Mouse (Mus musculus) myocyte (in vitro differentiated cells): Measurements from ENCODE around the gene 4932414N04Rik. TPM values are rescaled to one million over a fixed set of nuclear protein-coding genes. Genes with fewer than 3 reads are reported as not detected.
"Not testable (repeated sequence)": the region's sequence is repeated elsewhere in the genome, so short reads cannot be mapped to it uniquely, and the experiment has no call there.

ENCODE experiments used
- H3K27me3 ChIP-seq: one replicate; pipeline ENCODE4 v1.6.1; 2011; ENCODE audit not compliant: control insufficient read depth, insufficient read depth, insufficient read length
- H3K36me3 ChIP-seq: one replicate; pipeline ENCODE4 v1.6.1; 2011; ENCODE audit not compliant: control insufficient read depth, insufficient read depth
- H3K4me2 ChIP-seq: one replicate; pipeline ENCODE4 v1.6.1; 2011; ENCODE audit warnings: low read depth, control low read depth
- H3K4me3 ChIP-seq: one replicate; pipeline ENCODE4 v1.5.1; 2011; ENCODE audit warnings: mild to moderate bottlenecking, control low read depth, moderate library complexity
- H3K79me2 ChIP-seq: one replicate; pipeline ENCODE4 v1.6.1; 2011; ENCODE audit not compliant: control insufficient read depth, insufficient read depth
- H3ac ChIP-seq: one replicate; pipeline ENCODE4 v1.6.1; 2011; ENCODE audit not compliant: control insufficient read depth, insufficient read length
- CEBPB ChIP-seq: IDR thresholded peaks from 2 replicates; pipeline ENCODE4 v1.6.1; 2011; ENCODE audit warnings: mild to moderate bottlenecking, moderate library complexity; ENCODE audit not compliant: poor library complexity, insufficient read depth, severe bottlenecking
- E2F4 ChIP-seq: IDR thresholded peaks from one replicate; pipeline ENCODE4 v1.6.1; 2011; ENCODE audit warnings: mild to moderate bottlenecking, control low read depth, moderate library complexity; ENCODE audit not compliant: insufficient read depth
- MAX ChIP-seq: IDR thresholded peaks from one replicate; pipeline ENCODE4 v1.6.1; 2011; ENCODE audit warnings: low read depth, mild to moderate bottlenecking, control low read depth
- MYOD1 ChIP-seq, 3 experiments: IDR thresholded peaks; one replicate each; pipeline ENCODE4 v1.6.1; 2011; ENCODE audit warnings: control low read depth in 2 of 3, low read depth in 2 of 3, mild to moderate bottlenecking in 2 of 3, moderate library complexity in 1 of 3; ENCODE audit not compliant: insufficient read length in 2 of 3, control insufficient read depth in 1 of 3
- MYOG ChIP-seq, 3 experiments: IDR thresholded peaks; one replicate each; pipeline ENCODE4 v1.6.1; 2011; ENCODE audit warnings: control low read depth in 2 of 3, low read depth in 2 of 3, mild to moderate bottlenecking in 2 of 3; ENCODE audit not compliant: insufficient read length in 2 of 3, control insufficient read depth in 1 of 3, insufficient read depth in 1 of 3
- POLR2A ChIP-seq: IDR thresholded peaks from one replicate; pipeline ENCODE4 v1.6.1; 2011; ENCODE audit warnings: low read depth, mild to moderate bottlenecking, control low read depth, moderate library complexity; ENCODE audit not compliant: insufficient read length
- POLR2AphosphoS2 ChIP-seq: IDR thresholded peaks from one replicate; pipeline ENCODE4 v1.6.1; 2011; ENCODE audit warnings: low read depth, control low read depth; ENCODE audit not compliant: insufficient read length
- REST ChIP-seq: IDR thresholded peaks from one replicate; pipeline ENCODE4 v1.6.1; 2011; ENCODE audit warnings: mild to moderate bottlenecking, control low read depth, moderate library complexity; ENCODE audit not compliant: insufficient read depth, insufficient read length
- SRF ChIP-seq: IDR thresholded peaks from one replicate; pipeline ENCODE4 v1.6.1; 2011; ENCODE audit warnings: low read depth; ENCODE audit not compliant: control insufficient read depth, insufficient read length
- TCF12 ChIP-seq: IDR thresholded peaks from one replicate; pipeline ENCODE4 v1.6.1; 2011; ENCODE audit warnings: mild to moderate bottlenecking, control low read depth; ENCODE audit not compliant: poor library complexity, insufficient read depth, severe bottlenecking
- TCF3 ChIP-seq: IDR thresholded peaks from one replicate; pipeline ENCODE4 v1.6.1; 2011; ENCODE audit warnings: low read depth, control low read depth; ENCODE audit not compliant: insufficient read length
- USF1 ChIP-seq: IDR thresholded peaks from one replicate; pipeline ENCODE4 v1.6.1; 2011; ENCODE audit warnings: low read depth, mild to moderate bottlenecking, control low read depth, moderate library complexity
- polyA plus RNA-seq: library from polyadenylated mRNA; unstranded; fragments of >200 nt; fragmentation: generic; extraction: Trizol; gene quantifications from one replicate; pipeline ENCODE4 v1.2.1, GENCODE M21; 2012; ENCODE audit warnings: missing spikeins

Gene 4932414N04Rik
- not detected for polyA plus RNA-seq

DNA sequence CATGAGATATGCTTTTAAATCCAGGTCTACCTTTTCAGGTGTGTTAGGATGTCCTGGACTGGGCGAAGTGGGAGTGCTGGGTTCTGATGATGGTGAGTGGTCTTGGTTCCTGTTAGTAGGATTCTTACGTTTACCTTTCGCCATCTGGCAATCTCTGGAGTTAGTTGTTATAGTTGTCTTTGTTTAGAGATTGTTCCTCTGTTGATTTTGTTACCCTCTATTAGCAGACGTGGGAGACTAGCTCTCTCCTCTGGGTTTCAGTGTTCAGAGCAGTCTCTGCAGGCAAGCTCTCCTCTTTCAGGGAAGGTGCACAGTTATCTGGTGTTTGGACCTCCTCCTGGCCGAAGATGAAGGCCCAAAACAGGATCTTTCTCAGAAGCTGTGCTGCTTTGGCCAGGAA, at the start of gene 4932414N04Rik:
4932414N04Rik (plus strand) TSS at position 301 of the 400 bp plus-strand sequence.
- H3ac ChIP-seq, H3K36me3 ChIP-seq, H3K27me3 ChIP-seq, H3K79me2 ChIP-seq, H3K4me3 ChIP-seq, H3K4me2 ChIP-seq: not testable (repeated sequence)

DNA sequence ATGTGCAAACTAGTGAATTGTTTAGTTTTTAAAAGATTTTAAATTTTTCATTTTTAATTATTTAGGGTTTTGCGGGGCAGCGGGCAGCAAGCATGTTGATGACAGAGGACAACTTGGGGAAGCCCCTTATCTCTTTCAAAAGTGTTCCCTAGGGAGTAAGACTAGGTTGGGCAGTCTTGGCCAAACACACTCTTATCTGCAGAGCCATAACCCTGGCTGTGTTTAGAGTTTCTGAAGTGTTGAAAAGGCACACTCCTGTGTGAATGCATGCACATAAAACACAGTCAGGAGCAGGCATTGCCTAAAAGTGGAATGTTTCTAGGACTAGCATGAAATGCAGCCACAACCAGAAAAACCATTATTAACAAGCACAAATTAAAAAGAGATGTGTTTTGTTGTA, 75.9 kb downstream of the 4932414N04Rik start:
- no peak overlapping the region for H3K4me2 ChIP-seq
- H3K36me3 ChIP-seq: no peaks in the 10 kb centered on the region
- H3ac ChIP-seq: no peak overlapping the region
- H3K27me3 ChIP-seq: no peaks in the 10 kb centered on the region
- H3K4me3 ChIP-seq: no peak overlapping the region
- no peak for TF ChIP-seq MAX
- no peak for TF ChIP-seq E2F4
- TF ChIP-seq CEBPB: no peak
- TF ChIP-seq MYOD1 (IDR thresholded peaks at IDR 0.05; ENCODE audit: control insufficient read depth in 1 of 3, insufficient read length in 2 of 3, low read depth in 2 of 3): no peak
- TF ChIP-seq REST: no peak
- TF ChIP-seq MYOG (IDR thresholded peaks at IDR 0.05; ENCODE audit: control insufficient read depth in 1 of 3, insufficient read depth in 1 of 3, insufficient read length in 2 of 3, low read depth in 2 of 3): no peak
- no peak for TF ChIP-seq TCF12
- TF ChIP-seq USF1: no peak
- no peak for TF ChIP-seq SRF
- TF ChIP-seq POLR2AphosphoS2: no peak
- TF ChIP-seq POLR2A: no peak
- no peak for TF ChIP-seq TCF3
- no peaks in the 10 kb centered on the region for H3K79me2 ChIP-seq

DNA sequence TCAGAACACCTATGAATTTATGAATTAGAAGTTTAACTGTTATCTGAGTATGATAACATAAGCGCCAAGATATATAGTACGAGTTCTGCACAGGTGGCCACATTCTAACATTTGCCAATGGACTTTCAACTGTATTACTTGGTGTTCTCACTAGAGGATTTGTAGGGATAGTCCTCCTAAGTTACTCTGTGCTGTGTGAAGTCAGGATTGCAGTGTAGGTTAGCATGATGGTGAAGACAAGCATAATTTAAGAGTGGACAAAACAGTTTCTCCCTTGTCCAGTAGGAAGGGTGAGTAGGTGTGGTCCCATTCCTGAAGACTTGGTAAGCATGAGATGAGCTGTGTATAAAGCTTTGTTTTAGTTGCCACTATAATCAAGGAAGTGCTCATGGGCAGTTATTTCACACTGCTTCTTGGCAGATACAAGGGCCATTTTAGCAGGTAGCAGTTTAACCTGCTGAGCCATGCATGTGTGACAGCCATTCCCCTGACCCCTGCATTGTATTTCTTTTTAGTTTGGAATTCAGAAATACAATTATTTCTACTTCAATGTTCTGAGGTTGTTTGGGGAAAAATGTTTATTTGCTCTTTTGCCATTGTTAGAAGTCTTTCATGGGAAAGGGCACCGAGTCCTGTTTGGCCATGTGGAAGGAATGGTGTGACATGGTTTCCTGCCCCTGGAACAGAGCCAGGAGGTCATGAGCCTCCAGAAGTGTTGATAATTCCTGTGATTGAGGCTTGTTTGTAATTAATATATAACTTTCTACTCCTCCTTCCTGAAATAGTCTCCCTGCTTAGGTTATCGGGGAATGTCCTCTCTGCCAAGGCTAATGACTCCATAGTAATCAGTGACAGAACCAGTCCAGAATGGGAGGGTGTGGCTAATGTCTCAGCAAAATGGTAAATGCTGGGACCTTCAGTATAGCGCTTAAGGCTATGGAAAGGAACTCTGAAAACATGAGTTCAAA, 83.8 kb downstream of the 4932414N04Rik start:
- Histone ChIP-seq H3ac (no peak overlapping the region), H3K79me2 (no peaks in the 10 kb centered on the region), H3K27me3 (no peaks in the 10 kb centered on the region), H3K36me3 (no peaks in the 10 kb centered on the region), H3K4me3 (no peak overlapping the region), H3K4me2 (no peak overlapping the region)
- TF ChIP-seq POLR2AphosphoS2 (no peak), E2F4 (no peak), TCF12 (no peak), USF1 (no peak), SRF (no peak), MYOG (IDR thresholded peaks at IDR 0.05; ENCODE audit: control insufficient read depth in 1 of 3, insufficient read depth in 1 of 3, insufficient read length in 2 of 3, low read depth in 2 of 3) (no peak), MYOD1 (IDR thresholded peaks at IDR 0.05; ENCODE audit: control insufficient read depth in 1 of 3, insufficient read length in 2 of 3, low read depth in 2 of 3) (no peak), REST (no peak), TCF3 (no peak)

DNA sequence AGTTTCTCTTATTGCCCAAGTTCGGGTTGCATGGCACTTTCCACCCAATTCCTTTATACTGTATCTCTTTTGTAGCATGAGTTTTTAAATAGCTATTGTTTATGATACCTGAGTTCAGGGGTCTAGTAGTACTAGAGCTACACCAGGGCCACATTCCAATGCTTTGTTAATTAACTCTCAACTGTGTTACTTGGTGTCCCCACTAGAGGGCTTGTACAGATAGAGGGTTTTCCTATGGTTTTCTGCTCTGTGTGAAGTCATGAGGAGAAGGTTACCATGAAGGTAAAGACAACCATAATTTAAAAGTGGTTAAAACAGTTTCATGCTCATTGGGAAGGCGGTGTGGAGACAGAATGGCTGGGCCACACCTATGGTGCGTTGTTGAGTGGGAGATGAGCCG, 88.3 kb downstream of the 4932414N04Rik start:
- no peaks in the 10 kb centered on the region for H3K36me3 ChIP-seq
- TF ChIP-seq SRF: no peak
- TF ChIP-seq REST: no peak
- TF ChIP-seq MYOD1 (IDR thresholded peaks at IDR 0.05; ENCODE audit: control insufficient read depth in 1 of 3, insufficient read length in 2 of 3, low read depth in 2 of 3): no peak
- TF ChIP-seq MYOG (IDR thresholded peaks at IDR 0.05; ENCODE audit: control insufficient read depth in 1 of 3, insufficient read depth in 1 of 3, insufficient read length in 2 of 3, low read depth in 2 of 3): no peak
- TF ChIP-seq TCF12: no peak
- TF ChIP-seq TCF3: no peak
- no peak for TF ChIP-seq POLR2AphosphoS2
- no peak for TF ChIP-seq E2F4
- no peak for TF ChIP-seq USF1
- TF ChIP-seq CEBPB: no peak
- no peak for TF ChIP-seq MAX
- TF ChIP-seq POLR2A: no peak
- no peaks in the 10 kb centered on the region for H3K27me3 ChIP-seq
- no peak overlapping the region for H3K4me3 ChIP-seq
- H3K4me2 ChIP-seq: no peak overlapping the region
- H3ac ChIP-seq: no peak overlapping the region
- H3K79me2 ChIP-seq: no peaks in the 10 kb centered on the region

DNA sequence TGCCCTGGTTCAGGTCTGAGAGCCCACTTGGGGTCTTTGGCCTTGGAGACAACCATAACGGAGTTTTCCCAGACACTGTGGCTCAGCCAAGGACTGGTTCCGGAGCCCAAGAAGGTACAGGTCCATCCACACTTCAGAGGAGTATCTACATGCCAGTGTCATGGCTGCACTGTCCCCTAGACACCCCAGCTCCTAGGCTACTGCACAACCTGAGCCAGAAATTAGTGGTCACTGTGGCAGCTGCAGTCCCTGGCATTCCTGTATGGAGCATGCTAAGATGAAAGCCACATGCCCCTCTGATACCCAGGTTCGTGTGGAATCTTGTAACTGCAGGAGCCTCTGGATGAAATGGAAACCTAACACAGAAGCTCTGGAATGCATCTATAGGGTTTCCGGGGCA, 99.9 kb downstream of the 4932414N04Rik start:
- Histone ChIP-seq H3K27me3 (no peaks in the 10 kb centered on the region), H3ac (no peak overlapping the region), H3K4me2 (no peak overlapping the region), H3K4me3 (no peak overlapping the region), H3K36me3 (no peaks in the 10 kb centered on the region), H3K79me2 (no peaks in the 10 kb centered on the region)
- TF ChIP-seq USF1 (no peak), MAX (no peak), SRF (no peak), CEBPB (no peak), MYOD1 (IDR thresholded peaks at IDR 0.05; ENCODE audit: control insufficient read depth in 1 of 3, insufficient read length in 2 of 3, low read depth in 2 of 3) (no peak), POLR2AphosphoS2 (no peak), POLR2A (no peak), TCF3 (no peak), REST (no peak), E2F4 (no peak), TCF12 (no peak), MYOG (IDR thresholded peaks at IDR 0.05; ENCODE audit: control insufficient read depth in 1 of 3, insufficient read depth in 1 of 3, insufficient read length in 2 of 3, low read depth in 2 of 3) (no peak)
